Mouse (Mus musculus): ENCODE measurements at regions not wholly inside any gene's neighbourhood (a gene's known extent, or its start where the extent isn't known, plus 50 kb on each side); places are given as distances from the start of the nearest gene placed in this dataset.

DNA sequence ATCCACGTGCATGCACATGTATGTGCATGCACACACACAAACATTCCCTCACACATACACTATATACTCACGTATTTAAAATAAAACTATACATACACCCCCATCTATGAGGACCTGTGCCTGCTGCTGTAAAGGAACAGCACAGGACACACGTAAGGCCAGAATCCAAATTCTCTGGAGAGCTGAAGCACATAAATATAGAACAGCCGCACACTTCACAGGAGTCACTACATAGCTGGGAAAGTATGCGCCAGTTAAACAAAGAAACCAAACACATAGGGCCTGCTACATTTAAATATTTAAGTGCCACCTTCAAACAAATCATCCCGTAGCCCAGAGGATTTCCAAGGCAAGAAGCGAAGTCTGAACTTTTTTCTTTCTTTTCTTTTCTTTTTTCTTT, 73.8 kb upstream of the Ppp1r12a start:
- dilution Hi-C loops (cut with MboI; ENCODE audit: extremely low pct_ligation_motif_present, extremely low pct_unique_long_range_greater_than_20kb, low sequenced_read_pairs) (no loop called here), in situ Hi-C loops (cut with MboI; ENCODE audit: low pct_ligation_motif_present, low pct_unique_long_range_greater_than_20kb, low sequenced_read_pairs) (no loop called here)
- Histone ChIP-seq H3K9me3 (replicated peaks; ENCODE audit: low read length) (no peaks in the 10 kb centered on the region), H3K4me1 (ENCODE audit: control insufficient read depth in 1 of 2, insufficient read depth in 2 of 2) (peaks cover 3 to 14% of the 10 kb centered on the region in 2 experiments), H3K9ac (ENCODE audit: insufficient read depth, low read depth) (no peak overlapping the region), H3K36me3 (replicated peaks in 1 of 2; ENCODE audit: control insufficient read depth in 1 of 2, insufficient read depth in 1 of 2, low read length in 1 of 2) (no peaks in the 10 kb centered on the region), H3K4me3 (replicated peaks in 1 of 3; ENCODE audit: low read depth in 2 of 3, low read length in 2 of 3, poor library complexity in 1 of 3) (no peak overlapping the region), H3K27me3 (replicated peaks) (no peaks in the 10 kb centered on the region), H3K4me2 (ENCODE audit: insufficient read depth, low read depth, poor library complexity, severe bottlenecking) (no peak overlapping the region), H3K79me2 (replicated peaks; ENCODE audit: control insufficient read depth, extremely low read depth, insufficient read depth, poor library complexity, severe bottlenecking) (no peaks in the 10 kb centered on the region), H3K27ac (ENCODE audit: insufficient read depth, low read depth) (no peak overlapping the region)
- no peak for TF ChIP-seq MYC (IDR thresholded peaks at IDR 0.05; ENCODE audit: low read depth, low read length)
- DNase-seq (ENCODE audit: extremely low read depth) = no peak

- Histone ChIP-seq H3K9ac (ENCODE audit: insufficient read depth, low read depth) (no peak overlapping the region), H3K4me3 (replicated peaks in 1 of 3; ENCODE audit: low read depth in 2 of 3, low read length in 2 of 3, poor library complexity in 1 of 3) (no peak overlapping the region), H3K27ac (ENCODE audit: insufficient read depth, low read depth) (no peak overlapping the region), H3K4me1 (ENCODE audit: control insufficient read depth in 1 of 2, insufficient read depth in 2 of 2) (no peaks in the 10 kb centered on the region), H3K4me2 (ENCODE audit: insufficient read depth, low read depth, poor library complexity, severe bottlenecking) (no peak overlapping the region), H3K79me2 (replicated peaks; ENCODE audit: control insufficient read depth, extremely low read depth, insufficient read depth, poor library complexity, severe bottlenecking) (no peaks in the 10 kb centered on the region), H3K9me3 (replicated peaks; ENCODE audit: low read length) (no peaks in the 10 kb centered on the region), H3K27me3 (replicated peaks) (no peaks in the 10 kb centered on the region), H3K36me3 (replicated peaks in 1 of 2; ENCODE audit: control insufficient read depth in 1 of 2, insufficient read depth in 1 of 2, low read length in 1 of 2) (no peaks in the 10 kb centered on the region)
- in situ Hi-C loops (cut with MboI; ENCODE audit: low pct_ligation_motif_present, low pct_unique_long_range_greater_than_20kb, low sequenced_read_pairs) = no loop called here
- no peak for TF ChIP-seq BHLHE40 (IDR thresholded peaks at IDR 0.05; ENCODE audit: low read depth, low read length)
- no peak for TF ChIP-seq ZC3H11A (IDR thresholded peaks at IDR 0.05; ENCODE audit: low read depth, low read length)
- no peak for TF ChIP-seq JUND (conservative IDR thresholded peaks at IDR 0.05; ENCODE audit: low read depth, low read length)
- TF ChIP-seq MAZ (IDR thresholded peaks at IDR 0.05; ENCODE audit: low read depth, low read length) = no peak
- no peak for TF ChIP-seq TBP (conservative IDR thresholded peaks at IDR 0.05; ENCODE audit: low read depth, low read length)
- no peak for TF ChIP-seq JUN (IDR thresholded peaks at IDR 0.05; ENCODE audit: insufficient read depth, low read depth, low read length)
- no peak for TF ChIP-seq POLR2AphosphoS2 (IDR thresholded peaks at IDR 0.05; ENCODE audit: low read depth, low read length)
- no peak for TF ChIP-seq SMC3 (IDR thresholded peaks at IDR 0.05; ENCODE audit: low read depth, low read length)
- no peak for TF ChIP-seq SIN3A (IDR thresholded peaks at IDR 0.05; ENCODE audit: low read length)
- no peak for TF ChIP-seq USF2 (conservative IDR thresholded peaks at IDR 0.05; ENCODE audit: low read depth, low read length)
- no peak for TF ChIP-seq CTCF (conservative IDR thresholded peaks at IDR 0.05 in 1 of 2, IDR thresholded peaks at IDR 0.05 in 1 of 2; ENCODE audit: low read depth in 2 of 2, low read length in 2 of 2)
- no peak for TF ChIP-seq GABPA (IDR thresholded peaks at IDR 0.05; ENCODE audit: insufficient replicate concordance, low read depth, low read length)
- no peak for TF ChIP-seq MEF2A (IDR thresholded peaks at IDR 0.05; ENCODE audit: borderline replicate concordance, low read depth, low read length)
- no peak for TF ChIP-seq POLR2A (IDR thresholded peaks at IDR 0.05; ENCODE audit: low read depth, low read length)
- TF ChIP-seq E2F4 (IDR thresholded peaks at IDR 0.05; ENCODE audit: insufficient replicate concordance, low read depth, low read length) = no peak
- TF ChIP-seq HCFC1 (IDR thresholded peaks at IDR 0.05; ENCODE audit: low read depth, low read length) = no peak
- no peak for TF ChIP-seq ELF1 (IDR thresholded peaks at IDR 0.05; ENCODE audit: low read depth, low read length)
- no peak for TF ChIP-seq USF1 (IDR thresholded peaks at IDR 0.05; ENCODE audit: low read depth, low read length)
- no peak for TF ChIP-seq ZNF384 (IDR thresholded peaks at IDR 0.05; ENCODE audit: low read depth, low read length)
- dilution Hi-C loops (cut with MboI; ENCODE audit: extremely low pct_ligation_motif_present, extremely low pct_unique_long_range_greater_than_20kb, low sequenced_read_pairs) = no loop called here
- DNase-seq (ENCODE audit: extremely low read depth) = no peak
Observed at GRCm38 (mm10) chr10:108083220-108083619, 78.8 kb upstream of the Ppp1r12a start.
